Mouse (Mus musculus): ENCODE measurements around the gene C2cd5.

GRCm38 (mm10) chr6:142961721-142962455 lies 138.1 kb downstream of the C2cd5 start:
- TF ChIP-seq CTCF (IDR thresholded peaks at IDR 0.05; ENCODE audit: low read depth, low read length) (no peak), TAL1 (conservative IDR thresholded peaks at IDR 0.05; ENCODE audit: low read depth, low read length) (no peak), GATA1 (IDR thresholded peaks at IDR 0.05; ENCODE audit: borderline replicate concordance, low read length) (no peak), GATA2 (IDR thresholded peaks at IDR 0.05; ENCODE audit: borderline replicate concordance, low read depth, low read length) (no peak), POLR2AphosphoS5 (IDR thresholded peaks at IDR 0.05; ENCODE audit: insufficient replicate concordance, low read depth, low read length) (no peak)
